Mouse (Mus musculus) cortical plate, adult 2 months (tissue): ENCODE data around the gene Olfr190.

Experiments
- CTCF ChIP-seq: fragments of 200-500 bp; IDR thresholded peaks from 2 replicates; pipeline ENCODE4 v1.5.1; 2011; ENCODE audit warnings: mild to moderate bottlenecking, control low read depth, low read length; ENCODE audit not compliant: insufficient read depth; ENCODE audit errors: extremely low read depth
- POLR2A ChIP-seq: fragments of 200-500 bp; IDR thresholded peaks from 2 replicates; pipeline ENCODE4 v1.6.1; 2011; ENCODE audit warnings: mild to moderate bottlenecking, low read length, control low read depth; ENCODE audit not compliant: insufficient read depth; ENCODE audit errors: extremely low read depth

DNA sequence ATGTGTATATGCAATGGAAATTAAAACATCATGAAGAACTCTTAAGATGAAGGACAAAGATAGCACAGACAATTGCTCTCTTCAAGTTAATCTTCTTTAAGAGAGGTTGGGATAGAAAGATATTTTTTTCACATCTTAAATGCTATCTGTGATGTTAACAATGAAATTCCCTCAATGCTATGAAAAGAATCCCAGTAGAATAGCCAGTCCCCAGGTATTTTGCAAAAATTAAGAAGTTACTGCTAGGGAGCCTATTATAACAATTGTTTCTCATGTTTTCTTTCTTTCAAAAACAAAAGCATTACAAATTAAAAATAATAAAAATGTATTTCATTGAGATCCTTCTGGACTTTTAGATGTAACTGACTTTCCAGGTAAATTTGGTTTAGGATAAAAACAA is 43.2 kb upstream of the Olfr190 start, which contains the start of gene Olfr194:
- TF ChIP-seq CTCF (no peak), POLR2A (no peak)
